Mouse (Mus musculus) C2C12 (cell line): ENCODE data around the gene Dsn1. TPM values are rescaled to one million over a fixed set of nuclear protein-coding genes. Genes with fewer than 3 reads are reported as not detected.

Source experiments
- H3K27me3 ChIP-seq: one replicate; pipeline ENCODE4 v1.6.1; 2011; ENCODE audit not compliant: control insufficient read depth, insufficient read depth, insufficient read length
- H3K36me3 ChIP-seq: one replicate; pipeline ENCODE4 v1.6.1; 2011; ENCODE audit not compliant: control insufficient read depth, insufficient read depth
- H3K4me3 ChIP-seq: one replicate; pipeline ENCODE4 v1.5.1; 2011; ENCODE audit warnings: mild to moderate bottlenecking, control low read depth; ENCODE audit not compliant: poor library complexity, insufficient read depth, severe bottlenecking
- H3K79me2 ChIP-seq: one replicate; pipeline ENCODE4 v1.6.1; 2011; ENCODE audit not compliant: control insufficient read depth, insufficient read depth
- H3K79me3 ChIP-seq: one replicate; pipeline ENCODE4 v1.6.1; 2011; ENCODE audit warnings: low read depth, control low read depth
- H3ac ChIP-seq: one replicate; pipeline ENCODE3; 2011; ENCODE audit warnings: low read depth; ENCODE audit not compliant: control insufficient read depth, insufficient read length
- CEBPB ChIP-seq: IDR thresholded peaks from one replicate; pipeline ENCODE4 v1.6.1; 2011; ENCODE audit warnings: low read depth, mild to moderate bottlenecking, control low read depth, moderate library complexity
- CTCF ChIP-seq: IDR thresholded peaks from one replicate; pipeline ENCODE4 v1.5.1; 2011; ENCODE audit not compliant: control insufficient read depth, insufficient read depth, insufficient read length
- FOSL1 ChIP-seq: IDR thresholded peaks from one replicate; pipeline ENCODE4 v1.8.0; 2011; ENCODE audit warnings: mild to moderate bottlenecking, low read length; ENCODE audit not compliant: poor library complexity, insufficient read depth, severe bottlenecking
- MAX ChIP-seq: IDR thresholded peaks from one replicate; pipeline ENCODE4 v1.6.1; 2011; ENCODE audit warnings: mild to moderate bottlenecking, control low read depth
- MYOD1 ChIP-seq: IDR thresholded peaks from one replicate; pipeline ENCODE4 v1.6.1; 2011; ENCODE audit warnings: low read depth; ENCODE audit not compliant: control insufficient read depth, insufficient read length
- MYOG ChIP-seq: IDR thresholded peaks from one replicate; pipeline ENCODE4 v1.6.1; 2011; ENCODE audit not compliant: control insufficient read depth, insufficient read length; ENCODE audit errors: extremely low read depth
- USF1 ChIP-seq: IDR thresholded peaks from one replicate; pipeline ENCODE4 v1.6.1; 2011; ENCODE audit warnings: low read depth, mild to moderate bottlenecking, control low read depth, moderate library complexity
- polyA plus RNA-seq: library from polyadenylated mRNA; unstranded; fragments of >200 nt; fragmentation: generic; extraction: Trizol; gene quantifications from one replicate; pipeline ENCODE4 v1.2.1, GENCODE M21; 2012; ENCODE audit warnings: missing spikeins

Gene Dsn1
- polyA plus RNA-seq, 1 experiment = 12.0 TPM

- no peak overlapping the region for H3K4me3 ChIP-seq
- H3K79me3 ChIP-seq = no peaks in the 10 kb centered on the region
- no peaks in the 10 kb centered on the region for H3K36me3 ChIP-seq
- no peaks in the 10 kb centered on the region for H3K79me2 ChIP-seq
- TF ChIP-seq MYOD1 = no peak
- TF ChIP-seq MYOG = no peak
- TF ChIP-seq USF1 = no peak
- TF ChIP-seq FOSL1 = no peak
- TF ChIP-seq CTCF = no peak
- TF ChIP-seq MAX = no peak
- TF ChIP-seq CEBPB = no peak
- H3K27me3 ChIP-seq = no peaks in the 10 kb centered on the region
- no peak overlapping the region for H3ac ChIP-seq
Observed at GRCm38 (mm10) chr2:156973316-156974100, 33.4 kb downstream of the Dsn1 start.

GRCm38 (mm10) chr2:156970253-156970652, 36.7 kb downstream of the Dsn1 start:
- Histone ChIP-seq H3K79me3 (no peaks in the 10 kb centered on the region), H3ac (no peak overlapping the region), H3K27me3 (no peaks in the 10 kb centered on the region), H3K36me3 (no peaks in the 10 kb centered on the region), H3K79me2 (no peaks in the 10 kb centered on the region), H3K4me3 (no peak overlapping the region)
- TF ChIP-seq CTCF = no peak
- no peak for TF ChIP-seq CEBPB
- TF ChIP-seq MAX = no peak
- no peak for TF ChIP-seq MYOG
- no peak for TF ChIP-seq USF1
- no peak for TF ChIP-seq FOSL1
- TF ChIP-seq MYOD1 = no peak

GRCm38 (mm10) chr2:156968501-156968900, 38.5 kb downstream of the Dsn1 start:
- TF ChIP-seq MYOG = no peak
- no peak for TF ChIP-seq MYOD1
- TF ChIP-seq CEBPB = no peak
- TF ChIP-seq MAX = no peak
- no peak for TF ChIP-seq USF1
- no peak for TF ChIP-seq CTCF
- TF ChIP-seq FOSL1 = no peak
- H3K36me3 ChIP-seq = no peaks in the 10 kb centered on the region

DNA sequence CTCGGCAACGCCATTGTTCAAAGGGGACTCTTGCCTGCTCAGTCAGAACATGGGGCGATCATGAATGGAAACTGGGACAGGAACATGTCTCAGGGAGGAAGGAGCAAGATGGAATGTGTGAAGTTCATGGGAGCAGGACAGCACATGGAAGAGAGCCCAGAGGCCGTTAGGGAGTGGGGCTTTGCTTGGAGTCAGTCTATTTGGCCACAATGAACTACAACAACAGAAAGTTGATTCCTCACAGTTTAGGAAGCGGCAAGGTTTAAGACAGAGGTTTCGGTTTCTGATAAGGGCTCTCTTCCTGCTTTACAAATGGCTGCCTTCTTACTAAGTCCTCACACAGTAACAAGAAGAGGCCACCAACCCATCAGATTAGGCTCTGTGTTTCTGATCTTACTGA, 39.6 kb downstream of the Dsn1 start:
- no peak overlapping the region for H3K4me3 ChIP-seq
- H3K27me3 ChIP-seq = no peaks in the 10 kb centered on the region
- TF ChIP-seq MAX (no peak), FOSL1 (no peak), CTCF (no peak), MYOG (no peak), CEBPB (no peak), USF1 (no peak), MYOD1 (no peak)

More at GRCm38 (mm10) chr2:156968501-156968900, 38.5 kb downstream of the Dsn1 start:
- Histone ChIP-seq H3ac (no peak overlapping the region), H3K27me3 (no peaks in the 10 kb centered on the region), H3K4me3 (no peak overlapping the region), H3K79me3 (no peaks in the 10 kb centered on the region), H3K79me2 (no peaks in the 10 kb centered on the region)

DNA sequence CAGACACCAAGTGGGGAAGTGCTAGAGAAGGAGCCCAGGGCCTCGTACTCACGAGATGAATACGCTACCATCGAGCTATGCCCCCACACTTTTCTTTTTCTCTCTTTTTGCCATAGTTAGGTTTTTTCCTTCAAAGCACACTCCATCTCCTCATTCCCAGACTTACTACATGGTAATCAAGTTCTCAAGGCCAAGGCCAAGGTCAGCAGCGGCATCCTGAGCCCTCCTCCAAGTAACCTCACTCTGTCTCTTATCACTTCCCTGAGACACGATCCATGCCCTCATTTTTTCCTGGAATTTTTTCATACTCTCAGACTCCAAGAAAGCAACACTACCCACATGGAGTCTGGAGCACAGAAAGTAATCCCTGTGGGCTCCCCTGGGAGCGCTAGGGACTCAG, 43.1 kb downstream of the Dsn1 start:
- TF ChIP-seq CEBPB (no peak), FOSL1 (no peak), MYOD1 (no peak), MYOG (no peak), USF1 (no peak), MAX (no peak), CTCF (no peak)
- H3K79me2 ChIP-seq = no peaks in the 10 kb centered on the region
- no peak overlapping the region for H3K4me3 ChIP-seq
- no peak overlapping the region for H3ac ChIP-seq
- no peaks in the 10 kb centered on the region for H3K79me3 ChIP-seq
- H3K36me3 ChIP-seq = no peaks in the 10 kb centered on the region
- H3K27me3 ChIP-seq = no peaks in the 10 kb centered on the region

More for the DNA sequence above, 39.6 kb downstream of the Dsn1 start:
- H3K79me3 ChIP-seq = no peaks in the 10 kb centered on the region
- no peaks in the 10 kb centered on the region for H3K79me2 ChIP-seq
- H3ac ChIP-seq = no peak overlapping the region
- no peaks in the 10 kb centered on the region for H3K36me3 ChIP-seq

GRCm38 (mm10) chr2:156958496-156959252, 48.3 kb downstream of the Dsn1 start:
- H3K79me2 ChIP-seq = no peaks in the 10 kb centered on the region
- H3K27me3 ChIP-seq = no peaks in the 10 kb centered on the region
- no peaks in the 10 kb centered on the region for H3K36me3 ChIP-seq
- no peak overlapping the region for H3K4me3 ChIP-seq
- no peaks in the 10 kb centered on the region for H3K79me3 ChIP-seq
- TF ChIP-seq MAX (no peak), CTCF (no peak), USF1 (no peak), FOSL1 (no peak), MYOG (no peak)
- H3ac ChIP-seq = no peak overlapping the region
